Mouse (Mus musculus): ENCODE results near the gene Defb30.

Gene Defb30

DNA sequence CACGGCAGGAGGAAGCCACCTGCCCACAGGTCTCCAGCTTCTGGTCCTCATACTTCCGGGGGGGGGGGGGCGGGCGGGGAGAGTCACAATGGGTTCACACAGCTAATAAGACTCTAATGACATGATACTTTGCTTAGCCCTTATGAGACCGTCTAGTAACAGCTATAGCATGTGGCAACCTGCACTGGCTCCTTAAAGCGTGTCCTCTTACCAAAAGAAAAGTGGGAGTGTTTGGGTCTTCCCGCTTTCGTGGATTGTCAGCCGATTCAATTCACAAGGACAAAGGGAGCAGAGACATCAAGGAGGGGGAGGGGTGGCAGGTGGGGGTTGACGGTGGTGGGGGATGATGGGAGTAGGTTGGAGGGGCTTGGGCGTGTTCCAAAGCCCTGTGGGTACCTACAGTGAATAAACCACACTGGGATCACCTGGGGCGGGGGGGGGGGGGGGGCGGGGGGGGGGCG, at the start of gene Defb30:
Gene Defb30, minus strand, starts transcription at position 51 of the 461 bp plus-strand sequence.
- DNase-seq: no peak

DNA sequence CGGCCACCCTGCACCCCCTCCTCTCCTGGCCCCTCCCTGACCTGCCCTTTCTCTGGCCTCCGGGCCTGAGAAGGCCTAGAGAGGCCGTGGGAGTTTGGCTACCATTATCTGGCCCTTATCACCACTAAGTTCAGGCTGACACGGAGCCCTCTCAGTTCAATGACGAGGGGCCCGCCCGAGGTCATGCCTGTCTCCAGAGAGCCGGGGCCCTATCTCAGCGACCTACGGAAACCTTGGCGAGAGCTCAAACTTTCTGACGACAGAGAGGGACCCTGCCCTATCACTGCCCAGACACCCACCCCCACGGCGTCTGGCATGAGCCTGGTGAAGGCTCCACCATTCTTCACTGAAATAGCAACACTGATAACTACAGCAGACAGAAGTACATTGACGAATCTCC, 17.9 kb upstream of the Defb30 start:
- no peak for DNase-seq

DNA sequence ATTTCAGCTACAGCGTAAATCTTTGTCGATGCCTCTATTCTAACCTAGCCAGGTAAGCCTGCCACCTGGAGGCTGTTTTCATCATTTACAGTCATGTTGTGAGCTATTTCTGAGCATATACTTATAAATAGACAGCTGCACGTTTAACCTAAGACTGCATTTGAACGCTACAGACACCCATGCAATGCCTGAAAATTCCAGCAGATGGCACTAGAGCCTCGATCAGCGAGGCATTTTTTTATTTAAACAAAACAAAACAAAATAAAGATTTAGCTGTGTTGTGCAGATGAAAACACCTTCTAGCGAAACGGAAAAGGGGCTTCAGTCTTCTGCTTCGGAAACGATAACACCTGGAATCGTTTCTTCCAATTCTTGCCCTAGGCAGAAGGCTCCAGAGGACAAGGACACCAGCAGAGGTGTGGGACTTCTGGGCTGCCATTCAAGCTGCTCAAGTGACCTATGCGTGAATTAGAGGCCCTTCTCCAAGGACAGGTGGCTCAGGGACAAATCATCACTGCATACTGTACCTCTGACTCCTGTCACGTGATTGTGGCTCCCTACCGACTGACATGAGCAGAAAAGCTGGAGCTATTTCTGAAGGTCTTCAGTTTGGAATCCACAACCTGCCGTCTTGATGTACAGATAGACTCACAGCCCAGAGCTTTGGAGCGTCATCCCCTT, 17.0 kb upstream of the Defb30 start:
- no peak for DNase-seq

DNA sequence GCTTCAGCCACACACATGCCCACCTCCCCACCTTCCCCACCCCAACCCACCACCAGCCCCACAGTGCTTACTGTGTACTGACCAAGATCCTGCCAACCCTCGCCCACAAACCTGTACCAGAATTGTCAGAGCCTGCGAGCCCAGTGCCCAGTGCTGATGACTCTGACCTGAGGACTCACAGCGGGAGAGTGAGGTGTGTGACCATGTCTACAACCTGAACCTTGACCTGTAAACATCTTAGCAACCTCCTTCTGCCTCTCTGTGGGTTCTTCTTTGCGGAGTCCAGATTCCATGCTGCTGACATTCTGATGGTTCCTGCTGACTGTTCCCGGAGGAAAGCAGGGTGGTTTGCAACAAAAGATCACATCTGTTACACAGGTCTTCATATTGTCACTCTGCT, 15.6 kb upstream of the Defb30 start:
- DNase-seq: no peak

DNA sequence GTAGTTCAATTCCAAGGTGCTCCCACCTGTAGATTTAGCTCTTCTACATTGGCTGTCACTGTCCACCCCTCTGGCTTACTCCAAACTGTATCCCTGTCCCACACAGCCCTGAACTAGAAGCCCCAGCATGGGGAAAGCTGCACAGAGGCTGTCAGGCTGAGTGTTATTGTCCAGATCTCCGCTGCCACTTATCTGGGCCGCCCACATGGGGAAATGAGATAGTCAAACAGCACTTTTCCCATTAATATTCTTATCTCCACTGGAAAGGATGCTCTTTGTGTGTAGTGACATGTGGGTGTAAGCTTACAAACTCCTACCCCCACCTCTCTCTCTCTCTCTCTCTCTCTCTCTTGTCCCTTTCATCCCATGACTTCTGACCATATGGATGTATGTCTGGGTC, 12.4 kb upstream of the Defb30 start:
- no peak for DNase-seq

DNA sequence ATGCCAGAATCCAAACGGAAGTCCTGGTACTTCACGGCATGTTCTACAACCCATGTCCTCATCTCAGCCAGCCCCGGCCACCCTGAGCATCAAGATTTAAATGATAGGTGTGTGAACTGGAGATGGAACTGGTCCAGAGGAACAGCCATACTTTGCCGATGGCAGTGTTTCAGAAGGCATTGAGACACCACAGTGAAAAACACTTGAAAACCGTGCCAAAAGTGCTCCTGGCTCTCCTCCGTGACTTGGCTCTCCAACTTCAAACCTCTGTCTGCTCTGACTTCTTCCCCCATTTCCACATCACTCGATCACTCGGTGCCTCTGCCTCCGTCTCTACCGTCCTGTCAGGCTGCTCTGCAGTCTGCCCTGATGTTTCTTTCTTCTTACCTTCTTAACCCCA, 10.6 kb upstream of the Defb30 start:
- no peak for DNase-seq

DNA sequence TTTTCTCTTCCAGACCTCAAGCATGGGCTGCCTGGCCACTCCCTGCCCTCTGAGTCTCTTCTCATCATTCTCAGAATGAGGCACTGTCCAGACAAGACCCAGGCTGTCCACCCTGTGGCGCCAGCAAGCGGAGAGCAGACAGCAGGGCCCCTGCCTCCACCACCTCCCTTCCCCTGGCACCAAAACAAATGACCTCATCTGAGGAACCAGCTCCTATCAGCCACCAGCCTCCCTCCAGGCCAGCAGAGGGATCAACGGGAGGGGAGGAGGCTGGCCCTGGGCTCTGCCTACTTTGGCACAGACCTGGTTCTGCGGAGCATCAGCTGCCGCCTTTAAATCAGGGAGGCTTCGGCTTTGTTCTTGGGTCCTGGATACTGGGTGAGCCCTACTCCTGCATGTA, 5.0 kb upstream of the Defb30 start:
- DNase-seq: peak; percentile 90

DNA sequence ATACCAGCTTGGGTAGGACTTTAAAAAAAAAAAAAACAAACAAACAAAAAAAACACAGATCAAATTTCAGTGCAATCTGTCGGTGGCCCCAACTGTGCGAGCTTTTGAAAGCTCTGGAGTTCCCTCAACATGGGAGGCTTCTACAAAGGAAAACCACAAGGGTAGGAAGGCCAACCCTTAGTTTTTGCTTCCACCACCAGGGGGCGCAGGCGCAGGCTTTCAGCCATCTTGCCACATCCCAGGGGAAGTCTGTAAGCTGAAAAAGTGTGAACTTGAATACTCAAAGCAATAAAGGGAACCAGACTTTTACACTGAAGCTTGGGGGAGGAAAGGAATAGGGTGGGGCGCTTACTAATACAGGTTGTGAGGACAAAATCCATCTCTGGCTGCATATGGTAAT, 1.0 kb upstream of the Defb30 start:
- no peak for DNase-seq

DNA sequence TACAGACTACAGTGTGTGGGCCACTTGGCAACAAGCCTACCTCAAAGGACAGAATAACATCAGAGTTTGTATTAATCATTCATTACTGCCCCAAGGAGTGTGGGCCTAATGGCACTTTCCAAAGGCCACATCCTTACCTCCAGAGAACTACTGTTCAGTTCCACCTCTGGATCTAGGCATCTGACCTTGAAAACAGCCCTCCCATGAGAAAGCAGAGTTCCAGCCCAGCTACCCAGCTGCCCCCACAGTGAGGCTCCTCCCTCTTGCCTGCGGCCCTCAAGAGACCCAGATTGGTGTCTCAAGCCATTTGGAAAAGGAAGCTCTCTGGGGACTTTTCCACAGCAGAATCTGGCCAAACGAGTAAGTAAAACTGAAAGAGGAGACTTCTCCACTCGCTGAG, 3.1 kb downstream of the Defb30 start, which contains the start of gene Defb42:
Gene Defb42, plus strand, starts transcription at position 301 of the 400 bp plus-strand sequence.
- no peak for DNase-seq

DNA sequence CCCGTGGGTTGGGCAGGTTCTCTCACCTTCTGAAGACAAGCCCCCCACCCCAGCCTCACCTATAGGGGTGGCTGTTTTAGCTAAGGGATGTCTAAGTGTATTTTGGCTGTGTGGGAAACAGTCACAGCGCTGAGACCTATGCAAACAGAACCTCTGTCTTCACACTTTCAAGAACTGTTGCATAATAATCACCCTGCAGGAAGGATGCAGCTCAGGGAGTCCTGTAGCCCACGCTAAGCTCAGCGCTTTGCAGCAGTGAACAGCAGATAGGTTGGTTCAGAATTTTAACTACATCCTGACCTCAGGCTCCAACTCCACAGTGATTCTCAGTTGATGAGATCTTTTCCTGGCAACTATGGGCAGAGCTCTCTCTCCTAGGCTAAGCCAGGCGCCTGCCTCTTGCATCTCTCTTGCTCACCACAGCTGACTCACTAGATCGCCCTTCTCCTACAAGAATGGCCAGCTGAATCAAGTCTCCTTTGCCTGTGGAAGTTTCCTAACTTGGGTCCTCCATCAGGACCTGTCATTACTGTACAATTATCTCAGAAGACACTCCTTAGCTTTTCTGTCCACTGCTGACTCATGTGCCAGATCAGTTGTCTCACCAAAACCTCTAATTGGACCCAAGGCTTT, 29.1 kb downstream of the Defb30 start:
- DNase-seq: no peak

DNA sequence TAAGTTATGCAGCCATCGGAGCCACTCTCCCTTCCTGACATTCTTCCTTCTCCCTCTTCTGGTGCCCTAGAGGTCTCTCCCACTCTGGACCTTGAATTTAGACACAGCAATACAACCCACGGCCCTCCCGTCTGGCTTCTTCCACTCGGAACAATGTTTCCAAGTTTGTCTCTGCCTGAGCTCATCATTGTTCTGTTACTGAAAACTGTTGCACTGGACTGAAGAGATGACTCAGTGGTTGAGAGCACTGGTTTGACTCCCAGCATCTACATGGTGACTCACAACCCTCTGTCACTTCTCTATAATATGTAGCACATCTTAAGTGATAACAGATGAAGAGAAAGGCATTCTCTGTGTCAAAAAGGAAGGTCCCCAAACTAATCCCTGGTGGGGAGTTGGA, 35.1 kb downstream of the Defb30 start:
- DNase-seq: no peak

DNA sequence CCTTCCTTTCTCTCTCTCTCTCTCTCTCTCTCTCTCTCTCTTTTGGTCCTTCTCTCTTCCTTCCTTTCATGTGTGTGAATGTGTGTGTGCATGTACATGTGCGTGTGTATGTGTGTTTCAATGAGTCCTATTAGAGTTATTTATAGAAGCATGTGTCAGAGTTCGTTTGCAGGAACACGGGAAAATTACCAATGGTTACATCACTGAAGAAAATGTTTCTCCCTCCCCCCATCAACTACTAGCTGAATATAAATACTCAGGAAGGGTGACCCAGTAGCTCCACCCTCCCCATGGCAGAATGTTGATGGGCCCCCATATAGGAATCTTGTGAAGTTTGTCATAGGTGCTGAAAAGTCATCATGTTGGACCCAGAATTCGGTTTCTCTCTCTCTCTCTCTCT, 36.7 kb downstream of the Defb30 start:
- no peak for DNase-seq

DNA sequence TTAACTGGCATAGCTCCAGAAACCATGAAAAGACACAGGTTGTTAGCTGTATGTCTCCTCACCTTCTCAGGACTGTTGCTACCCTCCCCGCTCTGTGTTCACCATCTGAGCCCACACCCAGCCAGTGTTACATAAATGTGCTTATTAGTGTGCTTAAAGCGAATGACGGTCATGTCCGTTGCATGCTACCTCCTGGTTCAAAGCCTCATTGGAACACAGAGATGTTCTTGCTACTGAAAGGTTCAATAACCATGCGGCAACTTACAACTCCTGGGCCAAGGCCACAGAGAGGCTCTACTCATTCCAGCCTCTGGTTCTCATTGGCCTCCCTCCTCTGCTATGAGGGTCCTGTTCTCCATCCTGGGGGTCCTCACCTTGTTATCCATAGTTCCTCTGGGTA, 38.3 kb downstream of the Defb30 start, which contains the start of gene Defb43:
Gene Defb43, plus strand, starts transcription at position 301 of the 400 bp plus-strand sequence.
- DNase-seq: no peak

DNA sequence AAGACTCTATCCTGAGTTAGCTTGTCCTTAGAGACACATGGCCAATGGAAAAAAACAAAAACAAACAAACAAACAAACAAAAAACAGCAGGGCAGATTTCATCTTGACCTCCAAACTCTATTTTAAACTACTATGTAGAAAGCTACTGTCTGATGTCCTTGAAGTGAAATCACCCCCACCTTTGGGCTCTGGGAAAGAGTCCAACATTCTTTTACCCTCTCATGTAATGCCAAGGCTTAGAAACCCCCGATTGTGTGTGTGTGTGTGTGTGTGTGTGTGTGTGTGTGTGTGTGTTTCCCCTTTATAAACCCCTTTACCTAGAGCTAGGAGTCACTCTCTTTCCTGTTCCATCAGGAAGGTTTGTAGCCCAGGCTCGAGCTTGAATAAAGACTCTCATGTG, 47.2 kb downstream of the Defb30 start:
- no peak for DNase-seq

DNA sequence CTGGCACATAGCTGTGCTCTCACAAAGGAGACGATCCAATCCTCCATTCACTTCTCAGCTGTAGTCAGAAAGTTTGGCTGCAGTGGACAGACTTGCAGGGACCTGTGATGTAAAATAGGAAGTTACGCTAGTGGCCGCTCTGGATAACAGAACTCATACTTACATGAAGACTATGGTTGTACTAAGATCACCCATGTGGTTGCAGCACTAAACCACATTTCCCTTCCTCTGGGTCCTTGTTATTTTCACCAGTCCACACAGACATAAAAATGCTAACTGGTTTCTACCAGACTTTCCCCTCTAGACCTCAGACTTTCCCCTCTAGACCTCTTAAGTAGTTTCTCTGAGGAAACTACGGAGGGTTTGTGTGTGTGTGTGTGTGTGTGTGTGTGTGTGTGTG, 50.8 kb downstream of the Defb30 start:
- no peak for DNase-seq

DNA sequence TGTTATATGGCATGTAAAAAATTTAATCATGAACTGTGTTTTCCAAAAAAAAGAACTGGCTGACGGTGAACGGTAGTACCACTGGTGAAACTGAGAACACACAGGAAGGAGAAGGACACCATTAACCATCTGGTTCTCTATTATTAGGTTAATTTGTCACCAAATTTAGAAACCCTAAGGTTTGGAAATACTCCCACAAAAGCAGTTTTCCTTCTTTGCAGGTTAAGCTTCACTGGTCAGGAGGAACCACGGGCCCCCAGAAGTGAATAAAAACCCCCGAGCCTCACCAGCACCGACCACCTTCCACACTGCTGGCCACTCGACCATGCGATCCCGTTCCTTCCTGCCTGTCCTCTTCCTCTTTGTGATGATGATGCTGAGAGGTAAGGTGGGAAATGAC, 52.0 kb downstream of the Defb30 start, which contains the start of gene Defb47:
Gene Defb47, plus strand, starts transcription at position 301 of the 400 bp plus-strand sequence.
- DNase-seq: no peak

DNA sequence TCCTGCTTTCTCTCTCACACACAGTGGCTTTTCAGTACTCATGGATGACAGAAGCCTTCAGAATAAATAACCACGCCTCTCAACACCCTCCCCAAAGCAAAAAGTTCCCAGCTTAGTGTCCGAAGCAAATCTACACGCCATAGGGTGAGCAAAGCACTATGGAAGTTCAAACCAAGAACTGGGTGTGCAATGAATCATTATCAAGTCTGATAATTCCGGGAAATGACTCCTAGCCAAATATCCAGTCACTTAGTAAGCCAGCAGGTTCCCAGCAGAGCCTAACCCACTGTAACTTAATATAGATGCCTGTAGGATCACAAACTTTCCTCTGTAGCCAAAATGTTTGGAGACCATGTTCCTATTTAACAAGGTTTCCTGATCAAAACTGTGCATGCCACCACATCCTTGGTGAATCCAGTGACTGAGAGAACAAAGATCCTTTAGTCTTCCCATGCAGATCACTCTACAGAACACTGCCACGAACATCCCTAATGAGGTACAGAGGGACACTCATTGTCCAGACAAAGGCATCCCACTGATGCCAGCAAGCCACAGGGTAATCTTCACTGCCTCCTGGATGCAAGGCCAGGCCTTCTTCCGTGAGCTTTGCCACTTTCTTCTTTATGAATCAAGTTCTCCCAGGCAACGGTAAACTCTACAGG, 57.8 kb downstream of the Defb30 start:
- peak; percentile 16 for DNase-seq

DNA sequence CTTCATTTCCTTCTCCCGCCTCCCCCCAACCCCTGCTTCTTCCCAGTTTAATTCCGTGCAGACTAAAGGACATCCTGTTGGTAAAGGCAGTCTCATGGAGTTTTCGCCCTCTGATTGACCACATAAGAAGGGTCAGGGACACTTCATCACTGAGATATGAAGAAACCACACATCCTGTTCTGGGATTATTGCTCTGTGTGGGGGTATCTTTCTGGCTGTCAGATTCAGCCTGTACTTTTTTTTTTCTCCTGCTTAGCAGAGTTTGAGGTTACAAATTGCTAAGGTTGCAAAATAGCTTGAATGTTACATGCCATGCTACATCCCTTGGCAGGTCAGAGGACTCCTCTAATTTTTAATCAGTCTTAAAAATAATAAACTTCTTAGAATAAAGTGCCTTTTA, 58.5 kb downstream of the Defb30 start:
- no peak for DNase-seq

DNA sequence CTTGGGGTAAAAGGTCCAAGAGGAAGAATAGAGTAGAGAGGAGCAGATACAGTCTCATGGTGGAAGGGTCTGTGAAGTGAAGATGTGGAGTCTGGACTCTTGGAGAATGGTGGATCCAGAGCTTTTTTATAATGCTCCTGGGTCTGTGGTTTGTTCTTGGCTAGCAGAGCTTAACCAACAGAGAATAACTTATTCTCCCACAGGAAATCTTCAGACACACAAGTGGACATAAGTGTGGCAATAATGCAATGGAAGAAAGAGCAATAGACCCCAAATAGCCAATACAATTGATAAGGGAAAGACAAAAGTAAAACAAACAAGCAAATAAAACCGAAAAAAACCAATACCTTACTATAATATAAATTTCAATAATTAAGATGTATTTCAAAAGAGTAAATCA, 65.3 kb downstream of the Defb30 start, which contains the start of gene Defb48:
Gene Defb48, minus strand, starts transcription at position 101 of the 400 bp plus-strand sequence.
- DNase-seq: no peak
